Mouse (Mus musculus): ENCODE results near the gene Gm42957. TPM values are rescaled to one million over a fixed set of nuclear protein-coding genes. Genes with fewer than 3 reads are reported as not detected.
"Not testable (repeated sequence)": the region's sequence is repeated elsewhere in the genome, so short reads cannot be mapped to it uniquely, and the experiment has no call there.

Gm42957 gene
- polyA plus RNA-seq, 1 experiment: 0.06 TPM

DNA sequence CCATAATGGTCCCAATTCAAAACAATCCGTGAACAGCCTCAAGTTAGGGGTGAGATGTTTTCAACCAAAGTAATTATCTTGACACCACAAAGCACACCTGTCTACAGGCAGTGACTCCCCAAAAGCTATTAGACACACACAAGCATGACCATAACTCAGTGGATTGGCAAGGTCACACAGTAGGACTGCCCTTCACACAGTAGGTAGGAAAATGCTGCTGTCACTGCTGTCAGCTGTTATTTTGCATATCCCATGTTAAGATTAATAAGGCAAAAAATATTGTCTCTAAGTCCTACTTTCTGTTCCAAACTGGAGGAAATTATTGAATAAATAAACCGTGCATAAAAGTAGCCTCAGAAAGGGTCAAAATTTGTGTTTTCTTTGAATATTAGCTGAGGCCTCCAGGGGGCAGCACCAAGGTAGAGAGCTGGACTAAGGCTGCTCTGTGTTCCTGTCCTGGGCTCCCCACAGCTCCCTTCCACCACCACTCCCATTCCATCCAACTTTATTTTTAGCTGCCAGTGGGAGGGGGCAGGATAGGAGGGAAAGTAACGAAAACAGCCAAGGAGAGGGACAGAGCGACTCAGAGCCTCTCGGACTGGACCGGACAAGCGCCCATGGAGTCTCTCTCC, 9.9 kb downstream of the Gm42957 start, which contains the start of gene Itga10:
Gene Itga10, plus strand, starts transcription at position 567 of the 632 bp plus-strand sequence.
- H3K4me1 ChIP-seq (ENCODE audit: control insufficient read depth, insufficient read depth, low read length): no peaks in the 10 kb centered on the region
- no peak within 1 kb of the TSS for H3K4me3 ChIP-seq (ENCODE audit: control insufficient read depth, low read depth, low read length)
- no peak within 1 kb of the TSS for H3K27ac ChIP-seq (ENCODE audit: control insufficient read depth, insufficient read depth, low read depth, low read length)
- H3K36me3 ChIP-seq (ENCODE audit: control insufficient read depth, insufficient read depth, low read length): peaks cover 1% of the 10 kb centered on the region
- TF ChIP-seq POLR2A (IDR thresholded peaks at IDR 0.05; ENCODE audit: control insufficient read depth, low read depth, low read length): no peak
- no peak for TF ChIP-seq CTCF (IDR thresholded peaks at IDR 0.05; ENCODE audit: control insufficient read depth, insufficient read depth, insufficient replicate concordance, low read depth, low read length)
- no peaks in the 10 kb centered on the region for H3K27me3 ChIP-seq (ENCODE audit: control insufficient read depth, insufficient read depth, low read length)

DNA sequence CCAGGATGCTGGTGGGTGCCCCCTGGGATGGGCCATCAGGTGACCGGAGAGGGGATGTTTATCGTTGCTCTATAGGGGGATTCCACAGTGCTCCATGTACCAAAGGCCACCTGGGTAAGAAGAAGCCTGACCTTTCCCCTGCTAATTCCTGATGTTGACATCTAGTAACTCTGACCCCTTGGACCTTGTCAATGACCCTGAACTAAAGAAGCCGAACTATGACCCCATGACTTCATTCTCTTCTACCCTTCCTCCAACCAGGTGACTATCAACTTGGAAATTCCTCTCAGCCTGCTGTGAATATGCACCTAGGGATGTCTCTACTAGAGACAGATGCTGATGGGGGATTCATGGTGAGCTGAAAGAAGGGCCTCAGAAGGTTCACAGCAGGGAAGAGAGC, 12.1 kb downstream of the Gm42957 start:
- H3K4me3 ChIP-seq (ENCODE audit: control insufficient read depth, low read depth, low read length): no peak overlapping the region
- TF ChIP-seq CTCF (IDR thresholded peaks at IDR 0.05; ENCODE audit: control insufficient read depth, insufficient read depth, insufficient replicate concordance, low read depth, low read length) (no peak), POLR2A (IDR thresholded peaks at IDR 0.05; ENCODE audit: control insufficient read depth, low read depth, low read length) (no peak)
- no peaks in the 10 kb centered on the region for H3K4me1 ChIP-seq (ENCODE audit: control insufficient read depth, insufficient read depth, low read length)
- peaks cover 1% of the 10 kb centered on the region for H3K36me3 ChIP-seq (ENCODE audit: control insufficient read depth, insufficient read depth, low read length)
- H3K27ac ChIP-seq (ENCODE audit: control insufficient read depth, insufficient read depth, low read depth, low read length): no peak overlapping the region
- no peaks in the 10 kb centered on the region for H3K27me3 ChIP-seq (ENCODE audit: control insufficient read depth, insufficient read depth, low read length)

DNA sequence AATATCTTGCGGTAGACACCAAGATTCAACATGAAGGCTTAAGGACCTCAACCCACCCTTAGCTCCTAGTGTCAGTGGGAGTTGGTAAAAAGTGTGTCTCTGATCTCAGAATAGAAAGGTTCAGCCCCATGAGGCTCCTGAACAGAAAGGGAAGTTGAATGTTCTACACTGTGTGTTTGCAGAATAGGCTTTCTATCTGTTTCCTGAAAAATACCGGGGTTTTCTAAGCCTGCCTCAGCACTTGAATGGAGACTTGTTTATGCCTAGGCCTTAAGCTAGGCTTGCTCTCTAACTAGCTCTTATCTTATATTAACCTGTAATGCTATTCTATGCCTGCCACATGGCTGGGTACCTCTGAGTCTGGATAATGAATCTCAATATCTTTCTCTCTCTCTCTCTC, 25.6 kb downstream of the Gm42957 start:
- no peaks in the 10 kb centered on the region for H3K36me3 ChIP-seq (ENCODE audit: control insufficient read depth, insufficient read depth, low read length)
- H3K4me3 ChIP-seq (ENCODE audit: control insufficient read depth, low read depth, low read length): no peak overlapping the region
- H3K27me3 ChIP-seq (ENCODE audit: control insufficient read depth, insufficient read depth, low read length): no peaks in the 10 kb centered on the region
- no peak overlapping the region for H3K27ac ChIP-seq (ENCODE audit: control insufficient read depth, insufficient read depth, low read depth, low read length)
- TF ChIP-seq CTCF (IDR thresholded peaks at IDR 0.05; ENCODE audit: control insufficient read depth, insufficient read depth, insufficient replicate concordance, low read depth, low read length): no peak
- TF ChIP-seq POLR2A (IDR thresholded peaks at IDR 0.05; ENCODE audit: control insufficient read depth, low read depth, low read length): no peak
- peaks cover 9% of the 10 kb centered on the region for H3K4me1 ChIP-seq (ENCODE audit: control insufficient read depth, insufficient read depth, low read length)

DNA sequence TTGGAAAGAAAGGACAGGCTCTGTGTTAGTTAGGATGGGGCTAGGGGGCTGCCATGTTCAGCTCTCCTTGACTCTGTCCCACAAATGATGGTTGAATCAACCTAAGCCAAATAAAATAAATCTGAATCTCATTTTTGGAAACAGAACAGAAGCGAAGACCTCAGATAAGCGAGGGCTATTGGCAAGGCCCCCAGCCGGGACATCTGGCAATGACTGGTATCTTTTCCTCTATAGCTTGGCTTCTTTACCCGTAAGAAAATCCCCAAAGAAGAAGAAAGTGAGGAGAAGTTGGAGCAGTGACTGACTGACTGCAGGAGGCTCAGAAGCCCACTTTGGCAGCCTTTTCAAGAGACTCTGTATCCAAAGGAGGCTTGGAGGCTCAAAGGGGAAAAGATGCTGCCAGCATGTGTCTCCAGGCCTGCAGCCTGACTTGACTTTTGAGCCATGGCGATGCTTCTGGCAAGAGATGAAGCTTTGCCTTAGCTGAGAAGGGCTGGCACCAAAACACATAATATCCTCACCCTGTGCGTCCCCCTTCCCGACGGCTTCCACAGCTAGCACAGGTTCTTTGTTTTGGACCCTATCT, 27.6 kb downstream of the Gm42957 start:
- Histone ChIP-seq H3K4me1 (ENCODE audit: control insufficient read depth, insufficient read depth, low read length) (peaks cover 9% of the 10 kb centered on the region), H3K27ac (ENCODE audit: control insufficient read depth, insufficient read depth, low read depth, low read length) (no peak overlapping the region), H3K4me3 (ENCODE audit: control insufficient read depth, low read depth, low read length) (no peak overlapping the region), H3K36me3 (ENCODE audit: control insufficient read depth, insufficient read depth, low read length) (no peaks in the 10 kb centered on the region), H3K27me3 (ENCODE audit: control insufficient read depth, insufficient read depth, low read length) (no peaks in the 10 kb centered on the region)
- no peak for TF ChIP-seq POLR2A (IDR thresholded peaks at IDR 0.05; ENCODE audit: control insufficient read depth, low read depth, low read length)
- TF ChIP-seq CTCF (IDR thresholded peaks at IDR 0.05; ENCODE audit: control insufficient read depth, insufficient read depth, insufficient replicate concordance, low read depth, low read length): no peak

DNA sequence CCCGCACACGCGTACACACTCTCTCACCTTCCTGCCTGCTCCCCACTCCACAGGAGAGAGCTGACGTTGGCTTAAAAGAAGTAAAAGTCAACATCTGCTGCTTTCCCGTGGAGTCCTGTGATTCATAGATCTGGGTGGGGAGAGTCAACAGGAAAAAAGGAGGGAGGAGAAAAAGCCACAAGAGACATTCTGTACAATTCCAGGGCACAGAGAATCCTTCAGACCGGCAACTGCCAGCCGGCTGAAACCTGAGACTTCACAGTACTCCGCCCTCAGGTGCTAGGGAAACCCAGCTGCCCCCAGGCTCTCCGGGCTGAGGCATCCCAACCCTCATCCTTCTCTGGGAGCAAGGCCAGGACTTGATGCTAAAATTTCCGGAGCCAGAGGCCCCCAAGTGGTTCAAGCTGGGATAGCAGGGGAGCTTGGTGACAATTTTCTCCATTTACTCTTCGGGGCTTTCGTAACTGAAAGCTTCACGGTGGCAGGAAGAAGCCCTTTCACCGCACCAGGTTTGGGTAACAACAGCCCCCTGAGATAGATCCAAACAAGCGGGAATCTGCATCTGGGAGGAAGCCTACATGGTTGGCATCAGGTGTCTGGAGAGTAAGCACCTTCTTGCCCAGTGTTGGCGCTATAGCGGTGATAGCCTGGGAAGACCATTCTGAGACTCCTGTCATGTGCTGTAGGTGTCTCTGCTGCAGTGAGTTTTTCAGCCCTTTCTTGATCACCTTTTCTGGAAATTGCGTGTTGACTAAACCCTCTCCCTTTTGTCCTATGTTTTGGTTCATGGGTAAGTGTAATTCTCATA, 28.4 kb downstream of the Gm42957 start:
- H3K27me3 ChIP-seq (ENCODE audit: control insufficient read depth, insufficient read depth, low read length): no peaks in the 10 kb centered on the region
- no peak overlapping the region for H3K27ac ChIP-seq (ENCODE audit: control insufficient read depth, insufficient read depth, low read depth, low read length)
- peaks cover 9% of the 10 kb centered on the region for H3K4me1 ChIP-seq (ENCODE audit: control insufficient read depth, insufficient read depth, low read length)
- no peaks in the 10 kb centered on the region for H3K36me3 ChIP-seq (ENCODE audit: control insufficient read depth, insufficient read depth, low read length)
- no peak overlapping the region for H3K4me3 ChIP-seq (ENCODE audit: control insufficient read depth, low read depth, low read length)
- TF ChIP-seq POLR2A (IDR thresholded peaks at IDR 0.05; ENCODE audit: control insufficient read depth, low read depth, low read length) (no peak), CTCF (IDR thresholded peaks at IDR 0.05; ENCODE audit: control insufficient read depth, insufficient read depth, insufficient replicate concordance, low read depth, low read length) (0 out of 2 replicates have a peak, but pooled peaks have one; percentile 29)

DNA sequence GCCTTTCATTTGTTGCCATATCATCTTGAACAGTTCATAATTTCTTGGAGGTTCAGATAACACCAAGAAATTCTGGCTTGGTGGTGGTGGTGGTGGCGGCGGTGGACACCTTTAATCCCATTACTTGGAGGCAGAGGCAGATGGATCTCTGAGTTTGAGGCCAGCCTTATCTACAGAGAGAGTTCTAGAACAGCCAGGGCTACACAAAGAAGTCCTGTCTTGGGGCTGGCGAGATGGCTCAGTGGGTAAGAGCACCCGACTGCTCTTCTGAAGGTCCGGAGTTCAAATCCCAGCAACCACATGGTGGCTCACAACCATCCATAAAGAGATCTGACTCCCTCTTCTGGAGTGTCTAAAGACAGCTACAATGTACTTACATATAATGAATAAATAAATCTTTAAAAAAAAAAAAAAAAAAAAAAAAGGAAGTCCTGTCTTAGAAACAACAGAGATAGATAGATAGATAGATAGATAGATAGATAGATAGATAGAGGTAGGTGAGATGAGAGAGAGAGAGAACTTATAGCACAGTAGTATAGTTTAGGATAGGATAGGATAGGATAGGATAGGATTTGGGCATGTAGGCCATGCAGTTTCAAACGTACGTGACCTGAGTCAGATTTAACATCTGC, 30.6 kb downstream of the Gm42957 start:
- H3K4me3 ChIP-seq (ENCODE audit: control insufficient read depth, low read depth, low read length); H3K27ac ChIP-seq (ENCODE audit: control insufficient read depth, insufficient read depth, low read depth, low read length); H3K27me3 ChIP-seq (ENCODE audit: control insufficient read depth, insufficient read depth, low read length); H3K36me3 ChIP-seq (ENCODE audit: control insufficient read depth, insufficient read depth, low read length): not testable (repeated sequence)
- H3K4me1 ChIP-seq (ENCODE audit: control insufficient read depth, insufficient read depth, low read length): peaks cover 15% of the 10 kb centered on the region

DNA sequence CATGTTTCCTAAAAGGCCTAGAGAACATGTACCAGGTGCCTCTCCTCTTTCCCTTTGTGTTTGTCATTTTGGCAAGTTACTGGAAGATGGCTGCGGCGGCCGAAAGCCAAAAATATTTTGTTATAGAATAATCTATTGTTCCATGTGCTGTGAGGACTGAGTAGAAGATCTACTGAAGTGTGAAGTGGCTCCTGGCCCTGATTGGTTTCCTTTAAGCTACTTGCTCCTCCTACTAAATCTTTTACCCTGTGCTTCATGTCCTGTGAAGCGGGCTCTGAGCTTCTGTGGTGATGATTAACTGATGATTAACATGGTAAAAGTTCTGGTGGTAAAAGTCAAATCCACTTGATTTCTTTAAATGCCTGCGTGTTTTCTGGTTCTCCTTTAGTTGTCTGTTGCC, 31.6 kb downstream of the Gm42957 start:
- Histone ChIP-seq H3K27ac (ENCODE audit: control insufficient read depth, insufficient read depth, low read depth, low read length) (no peak overlapping the region), H3K4me1 (ENCODE audit: control insufficient read depth, insufficient read depth, low read length) (peaks cover 15% of the 10 kb centered on the region)
- TF ChIP-seq CTCF (IDR thresholded peaks at IDR 0.05; ENCODE audit: control insufficient read depth, insufficient read depth, insufficient replicate concordance, low read depth, low read length) (no peak), POLR2A (IDR thresholded peaks at IDR 0.05; ENCODE audit: control insufficient read depth, low read depth, low read length) (no peak)

More for the DNA sequence above, 31.6 kb downstream of the Gm42957 start:
- no peak overlapping the region for H3K4me3 ChIP-seq (ENCODE audit: control insufficient read depth, low read depth, low read length)
- H3K36me3 ChIP-seq (ENCODE audit: control insufficient read depth, insufficient read depth, low read length): no peaks in the 10 kb centered on the region
- no peaks in the 10 kb centered on the region for H3K27me3 ChIP-seq (ENCODE audit: control insufficient read depth, insufficient read depth, low read length)

All from testis, adult 2 months (tissue).